In the genomic region with DNA sequence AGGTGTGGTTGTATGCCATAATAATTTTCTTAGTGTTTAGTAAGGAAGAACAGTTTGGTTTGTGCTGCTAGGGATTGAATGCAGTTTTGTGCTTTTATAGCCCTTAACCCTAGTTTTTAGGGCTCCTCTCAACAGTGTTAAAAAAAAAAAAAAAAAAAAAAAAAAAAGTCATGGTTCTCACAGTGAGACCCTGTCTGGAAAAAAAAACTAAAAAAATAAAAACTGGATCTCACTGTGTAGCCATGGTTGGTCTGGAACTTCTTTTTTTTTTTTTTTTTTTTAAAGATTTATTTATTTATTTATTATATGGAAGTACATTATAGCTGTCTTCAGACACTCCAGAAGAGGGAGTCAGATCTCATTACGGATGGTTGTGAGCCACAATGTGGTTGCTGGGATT, we compare ENCODE assay signal across 8 mouse cellular contexts. TPM values are rescaled to one million over a fixed set of nuclear protein-coding genes. Genes with fewer than 3 reads are reported as not detected.
A peak's percentile ranks its signal among the peaks of the same experiment; 100 is the strongest.
DNase-seq lines count a peak whose midpoint lies in the region; ATAC-seq and TF ChIP-seq lines count a peak whose summit lies in the region.
"Not testable (repeated sequence)": the region's sequence is repeated elsewhere in the genome, so short reads cannot be mapped to it uniquely, and the experiment has no call there.

No protein-coding gene starts in this region.

- not testable (repeated sequence) for H3K27me3 ChIP-seq in CH12.LX (replicated peaks); forebrain, postnatal 0 days (ENCODE audit: insufficient read depth, low read length); heart, embryonic 16.5 days (ENCODE audit: control insufficient read depth, insufficient read depth, low read length); kidney, embryonic 16.5 days (ENCODE audit: insufficient read depth, low read length); liver, embryonic 12.5 days (replicated peaks); lung, embryonic 15.5 days; neural tube, embryonic 13.5 days

- H3K27ac ChIP-seq in CH12.LX (ENCODE audit: insufficient read depth, low read depth); forebrain, postnatal 0 days (ENCODE audit: low read depth, low read length); heart, embryonic 16.5 days (ENCODE audit: low read length); kidney, embryonic 16.5 days (ENCODE audit: low read length); lung, embryonic 15.5 days; neural tube, embryonic 13.5 days (replicated peaks): not testable (repeated sequence)
- H3K27ac ChIP-seq in brown adipose tissue, adult 24 weeks (replicated peaks; ENCODE audit: low read depth, low read length): peak overlapping the region; percentile 45
- H3K27ac ChIP-seq in liver, embryonic 12.5 days: peak overlapping the region; percentile 98

- not testable (repeated sequence) for H3K36me3 ChIP-seq in CH12.LX (replicated peaks in 1 of 2; ENCODE audit: control insufficient read depth in 1 of 2, insufficient read depth in 1 of 2, low read length in 1 of 2); forebrain, postnatal 0 days (ENCODE audit: insufficient read depth); heart, embryonic 16.5 days (ENCODE audit: control insufficient read depth, insufficient read depth); kidney, embryonic 16.5 days (ENCODE audit: insufficient read depth, low read length); liver, embryonic 12.5 days; lung, embryonic 15.5 days; neural tube, embryonic 13.5 days

- WGBS in forebrain, postnatal 0 days: 63% methylated on average over 1 of the region's 1 CpGs
- WGBS in heart, embryonic 16.5 days: 71% methylated on average over 1 of the region's 1 CpGs
- WGBS in kidney, embryonic 16.5 days: 70% methylated on average over 1 of the region's 1 CpGs
- 72% methylated on average over 1 of the region's 1 CpGs for WGBS in liver, embryonic 12.5 days (ENCODE audit: insufficient replicate concordance)
- WGBS in lung, embryonic 15.5 days: 50% methylated on average over 1 of the region's 1 CpGs
- WGBS in neural tube, embryonic 13.5 days: 86% methylated on average over 1 of the region's 1 CpGs

- not testable (repeated sequence) for H3K9me3 ChIP-seq in CH12.LX (replicated peaks; ENCODE audit: low read length); forebrain, postnatal 0 days (ENCODE audit: low read length); heart, embryonic 16.5 days (replicated peaks; ENCODE audit: control insufficient read depth, low read length); kidney, embryonic 16.5 days (ENCODE audit: low read length); liver, embryonic 12.5 days (replicated peaks); lung, embryonic 15.5 days; neural tube, embryonic 13.5 days

- H3K4me3 ChIP-seq in CH12.LX (replicated peaks in 1 of 3; ENCODE audit: low read depth in 2 of 3, low read length in 2 of 3, poor library complexity in 1 of 3); brown adipose tissue, adult 24 weeks (ENCODE audit: insufficient read depth, low read depth, low read length); forebrain, postnatal 0 days (ENCODE audit: low read depth, low read length); heart, embryonic 16.5 days (ENCODE audit: low read length); kidney, embryonic 16.5 days (ENCODE audit: low read length); lung, embryonic 15.5 days: not testable (repeated sequence)
- H3K4me3 ChIP-seq in liver, embryonic 12.5 days: peak overlapping the region; percentile 76
- H3K4me3 ChIP-seq in neural tube, embryonic 13.5 days: 0 out of 2 replicates have a peak overlapping the region, but pooled peaks have one; percentile 80

- TF ChIP-seq RAD21 in CH12.LX (IDR thresholded peaks at IDR 0.05; ENCODE audit: low read depth, low read length): not testable (repeated sequence)

- in situ Hi-C loops in CH12.LX (cut with MboI; ENCODE audit: low pct_ligation_motif_present, low pct_unique_long_range_greater_than_20kb, low sequenced_read_pairs): not testable (repeated sequence)

- not testable (repeated sequence) for DNase-seq in CH12.LX (ENCODE audit: extremely low read depth); forebrain, postnatal 0 days

- dilution Hi-C loops in CH12.LX (cut with MboI; ENCODE audit: extremely low pct_ligation_motif_present, extremely low pct_unique_long_range_greater_than_20kb, low sequenced_read_pairs): not testable (repeated sequence)

- not testable (repeated sequence) for TF ChIP-seq EP300 in CH12.LX (IDR thresholded peaks at IDR 0.05; ENCODE audit: low read length)

- H3K79me2 ChIP-seq in CH12.LX (replicated peaks; ENCODE audit: control insufficient read depth, extremely low read depth, insufficient read depth, poor library complexity, severe bottlenecking): not testable (repeated sequence)

- TF ChIP-seq POLR2A in CH12.LX (IDR thresholded peaks at IDR 0.05; ENCODE audit: low read depth, low read length): not testable (repeated sequence)

- not testable (repeated sequence) for H3K4me1 ChIP-seq in CH12.LX (ENCODE audit: control insufficient read depth in 1 of 2, insufficient read depth in 2 of 2); brown adipose tissue, adult 24 weeks (ENCODE audit: control insufficient read depth, insufficient read depth, insufficient read length, low read length); forebrain, postnatal 0 days (ENCODE audit: insufficient read depth); heart, embryonic 16.5 days (ENCODE audit: control insufficient read depth, insufficient read depth, low read length); kidney, embryonic 16.5 days (ENCODE audit: insufficient read depth, low read length); lung, embryonic 15.5 days; neural tube, embryonic 13.5 days (replicated peaks)
- peaks cover 26% of the 10 kb centered on the region for H3K4me1 ChIP-seq in liver, embryonic 12.5 days

- ATAC-seq in forebrain, postnatal 0 days; heart, embryonic 16.5 days (replicated peaks; ENCODE audit: extremely low read depth, insufficient read depth, low FRiP score); kidney, embryonic 16.5 days (ENCODE audit: low FRiP score, low TSS enrichment); liver, embryonic 12.5 days; lung, embryonic 15.5 days (ENCODE audit: borderline replicate concordance, extremely low read depth, low FRiP score, low TSS enrichment); neural tube, embryonic 13.5 days (ENCODE audit: low read depth): not testable (repeated sequence)

- TF ChIP-seq CTCF in CH12.LX (conservative IDR thresholded peaks at IDR 0.05 in 1 of 2, IDR thresholded peaks at IDR 0.05 in 1 of 2; ENCODE audit: low read depth in 2 of 2, low read length in 2 of 2); forebrain, postnatal 0 days (IDR thresholded peaks at IDR 0.05; ENCODE audit: low read depth): not testable (repeated sequence)

- H3K9ac ChIP-seq in CH12.LX (ENCODE audit: insufficient read depth, low read depth): peak overlapping the region; percentile 84; the same call in 1 of the 2 replicates
- H3K9ac ChIP-seq in forebrain, postnatal 0 days; heart, embryonic 16.5 days (ENCODE audit: low read length); kidney, embryonic 16.5 days (replicated peaks; ENCODE audit: low read length); lung, embryonic 15.5 days: not testable (repeated sequence)
- H3K9ac ChIP-seq in liver, embryonic 12.5 days: peak overlapping the region; percentile 93
- 0 out of 2 replicates have a peak overlapping the region, but pooled peaks have one; percentile 93 for H3K9ac ChIP-seq in neural tube, embryonic 13.5 days

- H3K4me2 ChIP-seq in CH12.LX (ENCODE audit: insufficient read depth, low read depth, poor library complexity, severe bottlenecking): not testable (repeated sequence)
- H3K4me2 ChIP-seq in forebrain, postnatal 0 days (ENCODE audit: low read depth): peak overlapping the region; percentile 58; the same call in 1 of the 2 replicates
- H3K4me2 ChIP-seq in heart, embryonic 16.5 days (ENCODE audit: low read depth, low read length): peak overlapping the region; percentile 90; the same call in 1 of the 2 replicates
- peak overlapping the region; percentile 64 for H3K4me2 ChIP-seq in kidney, embryonic 16.5 days (replicated peaks; ENCODE audit: low read depth, low read length)
- peak overlapping the region; percentile 97 for H3K4me2 ChIP-seq in liver, embryonic 12.5 days
- peak overlapping the region; percentile 71 for H3K4me2 ChIP-seq in lung, embryonic 15.5 days
- H3K4me2 ChIP-seq in neural tube, embryonic 13.5 days: peak overlapping the region; percentile 66; the same call in 1 of the 2 replicates

RNA-seq across cellular contexts. Expression of a gene that starts 2.2 kb away (rescaled TPM):
- total RNA-seq in CH12.LX (2012; rRNA removed) (7.3 and 9.2 TPM in 2 replicates), CH12.LX (2014; rRNA removed) (17.5 and 19.8 TPM in 2 replicates)
- polyA plus RNA-seq in CH12.LX (2012; ENCODE audit: insufficient read length, low read depth): 11.3 and 14.3 TPM in 2 replicates
- polyA plus RNA-seq in brown adipose tissue, adult 24 weeks (2012; ENCODE audit: insufficient read depth, insufficient read length, missing spikeins): 59.2 and 73.5 TPM in 2 replicates
- 15.9 and 18.3 TPM in 2 replicates for total RNA-seq in forebrain, postnatal 0 days (2014; rRNA removed)
- polyA plus RNA-seq in forebrain, postnatal 0 days (2015; fragmentation: Nextera tagmentation; extraction: Ambion mirVana): 2.0 and 4.2 TPM in 2 replicates
- 9.2 and 10.3 TPM in 2 replicates for polyA plus RNA-seq in heart, embryonic 16.5 days (2015; fragmentation: Nextera tagmentation; extraction: Ambion mirVana)
- 13.1 and 13.2 TPM in 2 replicates for polyA plus RNA-seq in kidney, embryonic 16.5 days (2015; fragmentation: Nextera tagmentation; extraction: Ambion mirVana)
- polyA plus RNA-seq in liver, embryonic 12.5 days (2016; fragmentation: Nextera tagmentation; extraction: Ambion mirVana): 8.3 and 8.5 TPM in 2 replicates
- 19.7 and 21.2 TPM in 2 replicates for polyA plus RNA-seq in lung, embryonic 15.5 days (2015; fragmentation: Nextera tagmentation; extraction: Ambion mirVana)
- 6.8 and 6.9 TPM in 2 replicates for polyA plus RNA-seq in neural tube, embryonic 13.5 days (2015; fragmentation: Nextera tagmentation; extraction: Ambion mirVana)

RNA-seq across cellular contexts. Expression of a gene that starts 13.0 kb away (rescaled TPM):
- 29.0 and 32.7 TPM in 2 replicates for total RNA-seq in CH12.LX (2012; rRNA removed)
- 33.0 and 39.1 TPM in 2 replicates for total RNA-seq in CH12.LX (2014; rRNA removed)
- 97.5 and 102 TPM in 2 replicates for polyA plus RNA-seq in CH12.LX (2012; ENCODE audit: insufficient read length, low read depth)
- 197 and 218 TPM in 2 replicates for polyA plus RNA-seq in brown adipose tissue, adult 24 weeks (2012; ENCODE audit: insufficient read depth, insufficient read length, missing spikeins)
- 300 and 363 TPM in 2 replicates for total RNA-seq in forebrain, postnatal 0 days (2014; rRNA removed)
- polyA plus RNA-seq in forebrain, postnatal 0 days (2015; fragmentation: Nextera tagmentation; extraction: Ambion mirVana): 533 and 637 TPM in 2 replicates
- polyA plus RNA-seq in heart, embryonic 16.5 days (2015; fragmentation: Nextera tagmentation; extraction: Ambion mirVana): 134 and 139 TPM in 2 replicates
- polyA plus RNA-seq in kidney, embryonic 16.5 days (2015; fragmentation: Nextera tagmentation; extraction: Ambion mirVana): 169 and 172 TPM in 2 replicates
- polyA plus RNA-seq in liver, embryonic 12.5 days (2016; fragmentation: Nextera tagmentation; extraction: Ambion mirVana): 83.1 and 84.6 TPM in 2 replicates
- 132 and 138 TPM in 2 replicates for polyA plus RNA-seq in lung, embryonic 15.5 days (2015; fragmentation: Nextera tagmentation; extraction: Ambion mirVana)
- 518 and 529 TPM in 2 replicates for polyA plus RNA-seq in neural tube, embryonic 13.5 days (2015; fragmentation: Nextera tagmentation; extraction: Ambion mirVana)
